Mouse (Mus musculus) CD4-positive, CD25-positive, alpha-beta regulatory T cell, adult 2 months (primary cell): ENCODE measurements around the gene 9130230L23Rik.
A peak's percentile ranks its signal among the peaks of the same experiment; 100 is the strongest.

Experiments used
- DNase-seq: peaks from one replicate; pipeline ENCODE4 v3.0.0-alpha.2; 2012; ENCODE audit warnings: low read depth, low spot score

The 9130230L23Rik gene

GRCm38 (mm10) chr5:65954130-65955080 is 49.7 kb downstream of the 9130230L23Rik start:
- DNase-seq, result peak; percentile 54

DNA sequence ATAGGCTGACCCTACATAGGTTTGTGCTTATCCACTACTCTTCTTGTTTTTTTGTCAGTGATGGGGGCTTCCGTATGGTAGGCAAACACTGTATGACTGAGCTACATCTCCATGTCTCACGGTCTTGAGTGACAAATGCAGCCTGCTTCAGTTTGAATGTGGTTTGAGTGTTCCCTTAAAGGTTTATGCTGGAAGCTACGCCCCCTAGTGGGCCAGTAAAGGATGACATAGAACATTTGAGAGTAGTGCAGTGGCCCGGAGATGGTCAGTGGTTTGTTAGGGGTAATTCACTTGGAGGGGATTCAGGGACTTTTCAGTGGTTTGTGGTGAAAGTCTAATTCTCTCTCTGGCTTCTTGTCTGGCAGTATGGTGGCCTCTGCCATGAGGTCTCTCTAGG is 52.6 kb downstream of the 9130230L23Rik start:
- DNase-seq, result peak; percentile 78

DNA sequence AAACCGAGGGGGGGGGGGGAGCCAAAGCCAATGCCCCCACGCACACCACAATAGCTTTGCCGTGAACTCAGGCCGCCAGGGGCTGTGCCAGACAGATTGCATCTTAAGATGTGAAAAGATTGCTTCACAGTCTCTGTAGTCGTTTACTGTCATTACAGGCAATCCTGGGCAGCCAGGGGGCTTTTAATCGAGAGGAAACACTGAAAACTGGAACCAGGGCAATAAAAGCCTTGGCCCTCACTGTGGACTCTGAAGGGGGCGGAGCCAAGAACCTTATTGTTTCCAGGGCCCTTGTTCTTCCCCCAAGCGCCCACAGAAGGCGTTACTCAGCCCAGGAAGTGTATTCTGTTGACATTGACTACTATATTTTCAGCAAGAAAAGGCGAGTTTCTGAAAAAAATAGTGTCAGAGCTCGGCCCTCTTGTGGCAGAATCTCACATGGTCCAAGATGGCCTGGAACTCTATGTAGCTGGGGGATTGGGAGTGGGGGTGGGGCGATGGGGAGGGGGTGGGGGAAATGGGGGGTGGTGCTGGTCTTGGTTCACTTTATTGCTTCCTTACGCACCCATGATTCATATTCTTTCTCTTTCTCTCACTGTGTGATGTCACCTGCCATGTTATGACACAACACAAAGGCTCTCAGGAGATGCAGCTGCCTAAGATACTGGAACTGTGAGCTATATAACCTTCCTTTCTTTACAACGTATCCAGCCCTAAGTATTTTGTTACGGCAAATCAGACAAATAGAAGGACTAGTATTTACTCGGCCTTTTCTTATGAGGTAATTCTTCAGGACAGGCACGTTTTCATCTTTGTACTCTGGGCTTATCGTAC is 53.2 kb downstream of the 9130230L23Rik start:
- DNase-seq, result peak; percentile 87

- DNase-seq, result no peak
These were observed 53.8 kb downstream of the 9130230L23Rik start for GRCm38 (mm10) chr5:65950236-65950635.

GRCm38 (mm10) chr5:65949822-65950221 is 54.3 kb downstream of the 9130230L23Rik start:
- no peak for DNase-seq

DNA sequence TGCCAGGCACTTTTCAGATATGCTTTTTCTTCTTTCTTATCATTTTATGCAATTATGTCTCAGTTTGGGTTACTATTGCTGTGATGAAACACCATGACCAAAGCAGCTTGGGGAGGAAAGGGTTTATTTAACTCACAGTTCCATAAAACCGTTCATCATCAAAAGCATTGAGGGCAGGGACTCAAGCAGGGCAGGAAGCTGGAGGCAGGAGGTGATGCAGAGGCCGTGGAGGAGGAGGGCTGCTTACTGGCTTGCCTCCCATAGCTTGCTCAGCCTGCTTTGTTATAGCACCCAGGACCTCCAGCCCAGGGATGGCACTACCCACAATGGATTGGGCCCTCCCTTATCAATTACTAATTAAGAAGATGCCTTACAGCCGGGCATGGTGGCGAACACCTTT is 62.9 kb downstream of the 9130230L23Rik start:
- peak; percentile 51 for DNase-seq

DNA sequence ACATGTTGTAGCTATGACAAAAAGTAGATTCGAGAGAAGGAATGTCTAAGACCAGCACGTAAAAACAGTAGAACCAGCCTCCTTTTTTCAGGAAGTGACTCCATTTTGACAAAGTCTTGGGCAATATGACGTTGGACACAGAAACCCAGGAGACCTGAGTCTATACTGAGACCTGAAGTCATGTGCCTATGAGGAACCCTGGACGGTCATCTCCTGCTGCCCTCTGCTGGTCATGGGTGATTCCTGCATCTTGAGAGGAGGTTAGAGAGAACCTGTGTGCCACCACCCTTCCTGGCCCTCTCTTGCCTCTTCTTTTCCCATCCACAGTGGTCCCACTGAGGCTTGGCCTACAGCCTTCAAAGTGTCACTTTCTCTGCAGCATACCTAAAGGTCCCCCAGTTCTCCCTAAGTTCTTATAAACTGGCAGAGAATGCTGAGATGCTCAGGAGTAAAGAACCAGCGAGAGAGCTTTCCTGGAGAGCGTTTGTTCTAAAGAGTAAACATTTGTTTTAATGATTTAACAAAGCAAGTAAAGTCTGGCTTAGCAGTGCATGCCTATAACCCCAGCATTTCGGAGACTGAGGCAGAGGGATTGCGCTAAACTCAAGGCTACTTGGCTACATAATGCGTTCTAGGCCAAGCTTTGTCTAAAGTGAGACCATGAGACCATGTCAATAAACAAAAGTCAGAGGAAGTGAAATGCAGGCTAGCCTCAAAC is 65.9 kb downstream of the 9130230L23Rik start:
- DNase-seq, result peak; percentile 92

- no peak for DNase-seq
These were observed 66.9 kb downstream of the 9130230L23Rik start for GRCm38 (mm10) chr5:65937011-65937726.

GRCm38 (mm10) chr5:65934783-65935182 is 69.3 kb downstream of the 9130230L23Rik start, which contains the start of gene Chrna9:
Chrna9 (plus strand) TSS chr5:65934921.
- no peak for DNase-seq

GRCm38 (mm10) chr5:65933764-65934163 is 70.3 kb downstream of the 9130230L23Rik start:
- no peak for DNase-seq

DNA sequence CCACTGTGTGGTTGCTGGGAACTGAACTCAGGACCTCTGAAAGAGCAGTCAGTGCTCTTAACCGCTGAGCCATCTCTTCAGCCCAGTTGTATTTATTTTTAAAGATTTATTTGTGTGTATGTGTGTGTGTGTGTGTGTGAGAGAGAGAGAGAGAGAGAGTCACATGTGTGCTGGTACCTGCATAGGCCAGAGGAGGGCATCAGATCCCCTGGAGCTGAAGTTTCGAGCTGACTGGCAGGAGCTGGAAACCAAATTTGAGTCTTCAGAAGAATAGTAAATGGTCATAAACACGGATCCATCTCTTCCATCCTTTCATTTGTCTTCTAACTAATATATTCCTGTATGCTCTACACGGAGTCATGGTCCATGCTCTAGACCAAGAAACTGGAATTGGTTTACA is 70.8 kb downstream of the 9130230L23Rik start:
- DNase-seq, result no peak

- DNase-seq, result no peak
These were observed 73.9 kb downstream of the 9130230L23Rik start for GRCm38 (mm10) chr5:65930171-65930570.
